1 mouse cellular context compared by ENCODE assay signal in the genomic region with DNA sequence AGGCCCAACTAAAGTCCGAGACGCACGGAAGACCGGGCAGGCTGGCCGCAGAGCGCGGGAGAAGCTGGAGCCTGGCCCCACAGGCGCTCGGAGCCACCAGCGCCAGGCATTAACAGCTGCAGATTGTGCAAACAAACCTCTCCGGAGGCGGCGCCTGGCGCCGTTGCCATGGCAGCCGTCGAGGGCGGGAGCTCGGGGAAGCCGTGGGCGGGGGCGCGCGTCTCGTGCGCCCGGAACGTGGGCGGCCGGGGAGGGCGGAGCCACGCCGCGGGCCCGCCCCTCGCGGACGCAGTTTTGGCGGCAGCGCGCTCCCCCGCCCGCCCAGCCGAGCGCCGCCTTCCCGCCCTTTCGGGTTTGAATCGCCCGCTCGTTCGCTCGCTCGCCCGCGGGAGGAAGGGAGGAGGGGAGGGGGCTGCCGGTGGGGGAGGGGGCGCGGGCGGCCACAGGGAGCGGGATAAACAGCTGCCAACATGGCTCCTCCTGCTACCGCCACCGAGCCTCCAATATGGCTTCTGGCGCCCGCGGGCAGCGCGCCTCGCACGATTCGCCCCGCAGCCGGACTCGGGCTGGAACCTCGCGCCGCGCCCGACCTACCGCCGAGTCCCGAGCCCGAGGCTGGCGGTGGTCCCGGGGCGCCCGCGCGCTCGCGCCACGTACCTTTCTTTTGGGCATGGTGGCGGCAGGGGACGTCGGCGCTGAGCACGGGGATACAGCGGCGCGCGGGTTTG.
TF ChIP-seq lines count a peak whose summit lies in the region.

No protein-coding gene starts in this region.

TF ChIP-seq in MEL, 35 proteins besides CTCF, POLR2A, EP300 and RAD21 (continued from another document):
- peak; percentile 90 for TF ChIP-seq SIN3A (IDR thresholded peaks at IDR 0.05; ENCODE audit: low read length)
- TF ChIP-seq NRF1 (IDR thresholded peaks at IDR 0.05; ENCODE audit: insufficient read depth, low read depth, low read length, poor library complexity, severe bottlenecking), result peak; percentile 20; the same call in 1 of the 2 replicates
- no peak for TF ChIP-seq MAFK (IDR thresholded peaks at IDR 0.05; ENCODE audit: borderline replicate concordance, low read depth, low read length)
- TF ChIP-seq BHLHE40 (IDR thresholded peaks at IDR 0.05; ENCODE audit: borderline replicate concordance, low read depth, low read length), result peak; percentile 87
- TF ChIP-seq ZMIZ1 (IDR thresholded peaks at IDR 0.05; ENCODE audit: low read depth, low read length), result peak; percentile 59; the same call in 1 of the 2 replicates
- no peak for TF ChIP-seq MYB (IDR thresholded peaks at IDR 0.05; ENCODE audit: low read depth, low read length)
- 0 out of 2 replicates have a peak, but pooled peaks have one; percentile 42 for TF ChIP-seq TBP (IDR thresholded peaks at IDR 0.05; ENCODE audit: low read depth, low read length)
- TF ChIP-seq JUND (IDR thresholded peaks at IDR 0.05; ENCODE audit: low read depth, low read length), result no peak
